Mouse (Mus musculus) kidney, embryonic 14.5 days (tissue): ENCODE data around the gene Ubtd1. TPM values are rescaled to one million over a fixed set of nuclear protein-coding genes. Genes with fewer than 3 reads are reported as not detected.

Experiments used
- ATAC-seq: fragments of 200-750 bp; cut with Nextera tagmentation; 2 replicates; pipeline ENCODE4 v1.8.0; 2017; ENCODE audit warnings: moderate number of reproducible peaks, mild to moderate bottlenecking, moderate TSS enrichment, moderate library complexity; ENCODE audit not compliant: low FRiP score, low TSS enrichment
- H3K27ac ChIP-seq: fragments of 300-500 bp; sonication (generic); 2 replicates; pipeline ENCODE4 v1.5.1; 2014; ENCODE audit warnings: low read depth, mild to moderate bottlenecking, low read length, moderate library complexity, mixed read lengths
- H3K27me3 ChIP-seq: fragments of 300-500 bp; sonication (generic); 2 replicates; pipeline ENCODE4 v1.6.1; 2014; ENCODE audit warnings: mild to moderate bottlenecking, low read length; ENCODE audit not compliant: control insufficient read depth, insufficient read depth
- H3K36me3 ChIP-seq: fragments of 300-500 bp; sonication (generic); 2 replicates; pipeline ENCODE4 v1.6.1; 2014; ENCODE audit warnings: low read length, mixed read lengths; ENCODE audit not compliant: control insufficient read depth, insufficient read depth
- H3K4me1 ChIP-seq: fragments of 300-500 bp; sonication (generic); 2 replicates; pipeline ENCODE4 v1.6.1; 2014; ENCODE audit warnings: low read length, mixed read lengths; ENCODE audit not compliant: control insufficient read depth, insufficient read depth
- H3K4me2 ChIP-seq: fragments of 300-500 bp; sonication (generic); replicated peaks from 2 replicates; pipeline ENCODE4 v1.6.1; 2014; ENCODE audit warnings: low read depth, mild to moderate bottlenecking, low read length
- H3K4me3 ChIP-seq: fragments of 300-500 bp; sonication (generic); 2 replicates; pipeline ENCODE4 v1.5.1; 2014; ENCODE audit warnings: mild to moderate bottlenecking, low read length
- H3K9ac ChIP-seq: fragments of 300-500 bp; sonication (generic); 2 replicates; pipeline ENCODE4 v1.6.1; 2014; ENCODE audit warnings: low read depth, mild to moderate bottlenecking, low read length, moderate library complexity
- H3K9me3 ChIP-seq: fragments of 300-500 bp; sonication (generic); 2 replicates; pipeline ENCODE4 v1.6.1; 2016; ENCODE audit warnings: low read length; ENCODE audit not compliant: control insufficient read depth
- WGBS: fragments of 180-500 bp; shearing (Covaris S2); extraction: QIAGEN DNeasy Blood & Tissue Kit; methylation state at CpG from one replicate; pipeline ENCODE4 v1.1.7; 2014; 5-methylcytosine and 5-hydroxymethylcytosine counted together
- polyA plus RNA-seq: library from polyadenylated mRNA; unstranded; fragments of >200 nt; fragmentation: Nextera tagmentation; extraction: Ambion mirVana; gene quantifications from 2 replicates; pipeline ENCODE4 v1.2.1, GENCODE M21; 2014

Ubtd1 gene
- polyA plus RNA-seq, 1 experiment from 2014 or later: 29.8 TPM

GRCm38 (mm10) chr19:42000446-42000958 is 18.9 kb downstream of the Ubtd1 start:
- Histone ChIP-seq H3K4me3 (no peak overlapping the region), H3K9me3 (no peaks in the 10 kb centered on the region), H3K27ac (peak overlapping the region; percentile 83), H3K4me2 (no peak overlapping the region), H3K9ac (no peak overlapping the region), H3K4me1 (peaks cover 33% of the 10 kb centered on the region), H3K36me3 (no peaks in the 10 kb centered on the region), H3K27me3 (no peaks in the 10 kb centered on the region)
- WGBS: 15% methylated on average over 4 of the region's 4 CpGs
- ATAC-seq: peak; percentile 46; the same call in 1 of the 2 replicates

GRCm38 (mm10) chr19:42001253-42001980 is 19.9 kb downstream of the Ubtd1 start:
- 90% methylated on average over 12 of the region's 12 CpGs for WGBS
- Histone ChIP-seq H3K36me3 (no peaks in the 10 kb centered on the region), H3K4me2 (no peak overlapping the region), H3K4me3 (no peak overlapping the region), H3K9me3 (no peaks in the 10 kb centered on the region), H3K9ac (no peak overlapping the region), H3K27me3 (no peaks in the 10 kb centered on the region), H3K4me1 (peaks cover 32% of the 10 kb centered on the region), H3K27ac (peak overlapping the region; percentile 83)
- no peak for ATAC-seq

GRCm38 (mm10) chr19:42004258-42004657 is 22.7 kb downstream of the Ubtd1 start:
- Histone ChIP-seq H3K9me3 (no peaks in the 10 kb centered on the region), H3K4me2 (no peak overlapping the region), H3K9ac (no peak overlapping the region), H3K4me3 (no peak overlapping the region), H3K4me1 (peaks cover 45% of the 10 kb centered on the region), H3K36me3 (no peaks in the 10 kb centered on the region), H3K27me3 (no peaks in the 10 kb centered on the region), H3K27ac (no peak overlapping the region)
- no peak for ATAC-seq
- WGBS: 75% methylated on average over 6 of the region's 6 CpGs

GRCm38 (mm10) chr19:42005616-42006015 is 24.1 kb downstream of the Ubtd1 start:
- ATAC-seq: no peak

GRCm38 (mm10) chr19:42006568-42006967 is 25.0 kb downstream of the Ubtd1 start:
- H3K9me3 ChIP-seq: no peaks in the 10 kb centered on the region
- H3K36me3 ChIP-seq: no peaks in the 10 kb centered on the region
- H3K27ac ChIP-seq: no peak overlapping the region
- no peak overlapping the region for H3K9ac ChIP-seq
- H3K4me3 ChIP-seq: no peak overlapping the region
- no peaks in the 10 kb centered on the region for H3K27me3 ChIP-seq
- ATAC-seq: no peak
- H3K4me2 ChIP-seq: no peak overlapping the region
- 45% methylated on average over 8 of the region's 8 CpGs for WGBS
- peaks cover 37% of the 10 kb centered on the region for H3K4me1 ChIP-seq

More at GRCm38 (mm10) chr19:42005616-42006015, 24.1 kb downstream of the Ubtd1 start:
- H3K4me1 ChIP-seq: peaks cover 41% of the 10 kb centered on the region
- 0 out of 2 replicates have a peak overlapping the region, but pooled peaks have one; percentile 8 for H3K27ac ChIP-seq
- 65% methylated on average over 3 of the region's 3 CpGs for WGBS
- no peaks in the 10 kb centered on the region for H3K9me3 ChIP-seq
- H3K36me3 ChIP-seq: no peaks in the 10 kb centered on the region
- no peaks in the 10 kb centered on the region for H3K27me3 ChIP-seq
- H3K4me3 ChIP-seq: no peak overlapping the region
- H3K4me2 ChIP-seq: no peak overlapping the region
- no peak overlapping the region for H3K9ac ChIP-seq

GRCm38 (mm10) chr19:42008586-42008985 is 27.0 kb downstream of the Ubtd1 start:
- Histone ChIP-seq H3K27ac (peak overlapping the region; percentile 59; the same call in 1 of the 2 replicates), H3K4me2 (no peak overlapping the region), H3K9me3 (no peaks in the 10 kb centered on the region), H3K4me3 (no peak overlapping the region), H3K4me1 (peaks cover 35% of the 10 kb centered on the region), H3K9ac (no peak overlapping the region), H3K36me3 (no peaks in the 10 kb centered on the region), H3K27me3 (no peaks in the 10 kb centered on the region)
- ATAC-seq: no peak
- WGBS: 41% methylated on average over 3 of the region's 3 CpGs

- 24% methylated on average over 7 of the region's 7 CpGs for WGBS
- no peak overlapping the region for H3K4me2 ChIP-seq
- peak overlapping the region; percentile 59; the same call in 1 of the 2 replicates for H3K27ac ChIP-seq
Measured at GRCm38 (mm10) chr19:42009067-42009466, 27.5 kb downstream of the Ubtd1 start.

GRCm38 (mm10) chr19:42010436-42010835 is 28.9 kb downstream of the Ubtd1 start:
- no peaks in the 10 kb centered on the region for H3K27me3 ChIP-seq
- H3K9ac ChIP-seq: no peak overlapping the region
- no peak overlapping the region for H3K27ac ChIP-seq
- no peak overlapping the region for H3K4me2 ChIP-seq
- no peaks in the 10 kb centered on the region for H3K36me3 ChIP-seq
- WGBS: 37% methylated on average over 4 of the region's 4 CpGs
- H3K9me3 ChIP-seq: no peaks in the 10 kb centered on the region
- peaks cover 31% of the 10 kb centered on the region for H3K4me1 ChIP-seq
- no peak for ATAC-seq
- no peak overlapping the region for H3K4me3 ChIP-seq

More at GRCm38 (mm10) chr19:42009067-42009466, 27.5 kb downstream of the Ubtd1 start:
- no peaks in the 10 kb centered on the region for H3K9me3 ChIP-seq
- no peak overlapping the region for H3K9ac ChIP-seq
- no peaks in the 10 kb centered on the region for H3K36me3 ChIP-seq
- H3K4me3 ChIP-seq: no peak overlapping the region
- H3K4me1 ChIP-seq: peaks cover 35% of the 10 kb centered on the region
- no peaks in the 10 kb centered on the region for H3K27me3 ChIP-seq
- no peak for ATAC-seq

- ATAC-seq: 0 out of 2 replicates have a peak, but pooled peaks have one; percentile 17
Measured at GRCm38 (mm10) chr19:42011123-42011522, 29.6 kb downstream of the Ubtd1 start.

More at GRCm38 (mm10) chr19:42011123-42011522, 29.6 kb downstream of the Ubtd1 start:
- Histone ChIP-seq H3K4me3 (no peak overlapping the region), H3K27ac (no peak overlapping the region), H3K4me1 (peaks cover 24% of the 10 kb centered on the region), H3K27me3 (no peaks in the 10 kb centered on the region), H3K9me3 (no peaks in the 10 kb centered on the region), H3K9ac (no peak overlapping the region), H3K4me2 (no peak overlapping the region), H3K36me3 (no peaks in the 10 kb centered on the region)
- WGBS: 55% methylated on average over 7 of the region's 7 CpGs
